Mouse (Mus musculus) CD4-positive, CD25-positive, alpha-beta regulatory T cell, adult 4 months (primary cell): ENCODE results near the gene Krt80. TPM values are rescaled to one million over a fixed set of nuclear protein-coding genes. Genes with fewer than 3 reads are reported as not detected.

Experiments used
- ATAC-seq: one replicate; pipeline ENCODE4 v1.8.0; 2017
- polyA plus RNA-seq, 2 experiments: library from polyadenylated mRNA; unstranded; fragments of 100-300 nt; shearing (Covaris generic); gene quantifications; one replicate each; pipeline ENCODE4 v1.2.1; 2017

Gene Krt80
- polyA plus RNA-seq, 2 experiments from 2014 or later: 0.22 TPM; not detected in 1

DNA sequence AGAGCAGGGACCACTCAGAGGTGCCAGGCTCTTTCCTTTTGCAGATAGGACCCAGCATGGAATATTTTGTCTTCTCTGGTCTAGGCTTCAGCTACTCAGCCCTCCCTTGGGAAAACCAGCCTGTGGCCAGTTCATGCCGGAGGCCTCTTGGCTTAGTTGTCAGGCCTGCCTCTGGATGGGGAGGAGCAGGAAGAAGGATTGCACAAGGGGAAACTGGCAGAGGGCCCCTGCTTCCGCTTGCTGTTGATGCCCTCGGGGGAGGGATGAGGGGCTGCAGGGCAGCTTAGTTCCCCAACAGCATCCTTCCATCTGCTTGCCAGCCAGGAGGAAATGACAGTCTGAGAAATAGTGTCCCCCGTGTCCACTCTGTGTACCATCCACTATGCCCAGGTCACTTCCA lies 4.9 kb upstream of the Krt80 start:
- ATAC-seq: no peak

DNA sequence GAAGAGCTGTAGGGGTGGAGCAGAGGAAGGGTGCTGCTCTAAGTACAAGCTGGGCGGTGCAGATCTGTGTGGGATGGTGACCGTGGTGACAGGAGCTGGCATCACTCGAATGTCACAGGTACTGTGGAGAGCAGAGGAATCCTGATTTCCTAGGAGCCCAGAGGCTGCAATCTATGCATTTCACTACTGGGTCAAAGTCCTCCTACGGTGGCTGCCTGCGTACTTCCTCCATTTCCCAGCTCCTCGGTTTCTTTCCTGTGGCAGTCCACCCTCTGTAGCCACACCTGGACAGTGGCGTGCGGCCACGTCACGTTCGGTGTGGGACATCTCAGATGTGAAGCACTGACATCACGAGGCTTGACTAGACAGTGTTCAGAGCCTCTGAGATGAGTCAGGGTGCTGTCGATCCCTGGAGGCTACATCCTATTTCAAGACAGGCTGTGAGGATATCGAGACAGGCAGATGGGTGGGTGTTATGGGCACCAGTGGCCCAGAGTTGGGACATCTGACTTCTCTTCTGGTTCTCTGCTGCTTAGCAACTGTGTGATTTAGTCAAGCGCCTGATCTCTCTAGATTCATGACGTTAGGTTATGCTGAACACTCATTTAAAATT lies 3.4 kb upstream of the Krt80 start:
- no peak for ATAC-seq

DNA sequence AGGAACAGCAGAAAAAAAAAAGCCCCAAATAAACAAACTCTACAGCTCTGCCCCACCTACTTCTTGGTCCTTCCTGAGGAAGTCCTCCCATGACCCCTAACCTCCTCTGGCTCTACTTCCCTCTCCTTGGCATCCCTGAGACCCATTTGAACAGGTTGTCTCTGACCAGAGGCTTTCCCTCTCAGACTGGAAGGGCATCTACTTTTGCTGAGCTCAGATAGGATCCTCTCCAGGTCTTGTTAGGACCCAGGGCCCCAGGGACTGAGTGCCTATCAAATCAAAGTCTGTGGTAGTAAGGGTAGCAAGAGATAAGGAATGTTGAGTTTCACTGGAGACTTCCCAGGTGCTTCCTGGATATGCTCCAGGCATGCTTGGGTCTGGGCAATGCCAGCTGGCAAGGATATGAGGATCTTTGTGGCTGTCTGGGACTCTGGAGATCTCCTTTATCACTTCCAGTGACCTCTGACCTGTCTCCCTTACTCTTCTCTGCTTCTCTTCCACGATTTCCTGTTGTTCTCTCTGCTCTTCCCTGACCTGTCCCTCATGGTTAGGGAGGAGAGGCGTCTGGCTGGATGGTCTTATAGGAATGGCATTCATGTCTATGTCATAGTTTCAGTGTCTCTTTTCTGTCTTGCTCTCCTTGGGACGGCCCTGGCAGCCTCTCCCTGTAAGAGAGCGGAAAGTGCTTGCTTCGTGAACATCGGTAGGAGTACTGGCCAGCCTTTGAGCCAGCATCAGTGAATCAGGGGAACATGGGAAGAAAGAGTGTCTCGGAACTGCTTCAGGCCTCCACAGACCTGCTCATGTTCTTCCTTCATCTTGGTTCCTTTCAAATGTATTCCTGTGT lies 2.4 kb upstream of the Krt80 start:
- no peak for ATAC-seq

DNA sequence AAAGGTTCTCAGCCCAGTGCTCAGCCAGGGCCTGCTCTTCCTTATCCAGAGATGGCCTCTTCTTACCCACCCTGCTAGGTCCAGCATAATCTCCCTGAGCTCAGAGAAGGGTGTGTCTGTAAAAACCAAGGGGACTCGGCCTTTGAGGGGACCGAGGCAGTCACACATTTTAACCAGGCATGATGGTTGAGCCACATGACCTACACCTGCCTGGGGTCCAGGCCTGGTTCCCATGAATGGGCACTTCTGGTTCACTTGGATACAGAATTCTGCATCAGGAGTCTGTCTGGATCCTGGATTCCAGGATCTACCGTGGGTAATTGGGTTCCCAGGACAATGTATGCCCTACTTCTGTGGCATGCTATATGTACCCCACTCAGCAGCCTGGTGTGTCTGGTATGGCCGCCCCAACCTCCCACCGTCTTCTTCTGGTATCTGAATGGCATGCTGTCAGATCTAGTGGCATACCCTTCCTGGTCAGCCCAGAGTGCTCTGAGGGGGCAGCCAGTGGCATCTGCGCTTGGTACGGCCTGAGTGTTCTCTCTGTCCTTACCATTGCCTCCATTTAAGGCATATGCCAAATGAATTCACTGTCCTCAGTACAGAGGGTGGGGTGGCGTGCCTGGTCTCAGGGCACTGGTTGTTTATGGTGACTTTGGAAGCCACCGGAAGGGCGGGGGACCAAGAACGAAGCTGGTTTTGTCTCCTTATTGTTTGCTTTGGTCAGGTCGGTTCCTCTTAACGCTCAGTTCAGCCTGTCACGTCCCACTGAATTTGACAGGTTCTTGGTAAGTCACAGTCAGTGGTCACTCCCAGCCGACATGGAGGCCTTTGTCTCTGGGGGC lies 1.4 kb upstream of the Krt80 start:
- no peak for ATAC-seq

DNA sequence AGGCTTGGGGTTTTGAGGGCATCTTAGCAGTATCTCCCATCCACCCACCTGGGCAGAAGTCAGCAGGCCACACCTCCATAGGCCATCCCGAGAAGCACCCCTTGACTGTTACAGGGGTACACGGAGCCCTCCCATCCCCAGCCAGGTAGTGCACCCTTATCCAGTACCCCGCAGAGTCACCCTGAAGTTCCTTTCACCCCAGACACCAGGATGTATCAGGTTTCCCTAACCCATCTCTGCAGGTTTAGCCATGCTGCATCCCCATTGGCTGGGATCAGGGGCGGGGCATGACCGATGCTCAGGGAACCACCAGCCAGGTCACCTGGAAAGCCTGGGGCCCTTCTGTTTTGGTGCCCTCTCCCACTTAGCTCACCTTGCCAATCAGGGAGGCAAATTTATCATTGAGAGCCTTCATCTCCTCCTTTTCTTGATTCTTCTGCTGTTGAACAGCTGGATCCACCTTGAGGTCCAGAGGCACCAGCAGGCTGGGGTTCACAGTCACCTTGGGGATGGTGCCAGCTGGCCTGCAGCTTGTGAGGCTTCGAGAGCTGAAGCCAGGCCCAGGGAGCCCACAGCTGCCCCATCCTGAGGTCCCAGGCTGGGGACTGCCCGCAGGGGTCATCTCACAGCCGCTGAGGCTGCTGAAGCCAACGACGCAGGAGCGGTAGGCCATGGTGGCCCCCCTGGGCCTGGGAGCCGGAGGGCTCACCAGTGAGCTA lies 421 bp downstream of the Krt80 start:
- no peak for ATAC-seq

DNA sequence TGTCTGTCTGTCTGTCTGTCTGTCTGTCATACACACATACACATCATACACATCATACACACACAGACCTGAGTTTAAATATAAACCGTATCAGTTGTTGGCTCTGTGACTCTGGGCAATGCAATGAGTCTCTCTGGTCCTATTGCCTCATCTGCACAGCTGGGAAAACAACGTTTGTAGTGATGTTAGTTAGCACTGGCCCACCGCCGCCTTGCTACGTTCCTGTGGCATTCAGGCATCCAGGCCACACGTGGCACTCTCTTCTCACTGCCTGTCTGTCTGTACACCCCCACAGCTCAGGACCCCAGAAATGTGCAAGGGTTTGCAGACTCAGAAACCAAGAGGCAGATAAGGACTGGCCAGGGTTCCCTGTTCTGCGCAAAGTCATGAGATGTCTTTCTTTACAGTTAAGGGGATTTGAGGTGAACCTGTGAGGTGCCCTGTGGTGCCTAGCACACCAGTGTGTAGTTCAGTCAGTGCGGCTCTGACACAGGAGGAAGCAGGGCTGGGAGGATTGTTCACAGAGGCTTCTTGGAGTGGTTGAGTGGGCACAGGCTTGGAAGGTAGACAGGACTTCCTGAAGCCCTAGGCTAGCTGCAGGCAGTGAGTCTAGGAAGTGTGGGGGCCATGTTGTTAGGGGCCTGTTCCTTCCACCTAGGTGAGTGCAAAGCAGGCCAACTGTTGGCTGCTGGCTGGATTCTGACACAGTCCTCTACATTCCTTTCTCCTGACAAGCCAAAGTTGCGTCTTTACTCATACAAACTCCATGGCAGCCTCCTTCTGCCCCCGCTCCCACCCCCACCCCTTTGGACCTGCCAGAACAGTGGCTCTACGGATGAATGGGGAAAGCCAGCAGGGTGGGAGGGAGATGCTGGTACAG lies 1.2 kb downstream of the Krt80 start:
- no peak for ATAC-seq

DNA sequence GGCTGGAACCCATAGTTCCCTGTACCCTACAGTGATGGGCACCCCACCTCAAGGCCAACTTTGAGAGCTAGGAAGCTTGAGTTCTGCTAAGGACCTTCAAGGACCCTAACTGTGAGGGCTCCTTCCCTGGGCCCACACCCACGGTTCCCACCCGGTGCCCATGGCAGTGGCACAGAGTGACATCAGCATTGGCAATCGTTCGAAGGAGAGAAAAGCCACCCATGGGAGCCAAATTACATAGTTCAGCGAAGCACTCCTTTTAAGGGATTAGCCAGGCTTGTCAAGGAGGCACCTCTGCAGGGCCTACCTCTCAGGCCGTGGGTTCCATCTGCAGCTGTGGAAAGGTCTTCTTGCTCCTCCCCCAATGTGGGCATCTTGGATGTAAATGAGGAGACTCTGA lies 1.9 kb downstream of the Krt80 start:
- no peak for ATAC-seq

DNA sequence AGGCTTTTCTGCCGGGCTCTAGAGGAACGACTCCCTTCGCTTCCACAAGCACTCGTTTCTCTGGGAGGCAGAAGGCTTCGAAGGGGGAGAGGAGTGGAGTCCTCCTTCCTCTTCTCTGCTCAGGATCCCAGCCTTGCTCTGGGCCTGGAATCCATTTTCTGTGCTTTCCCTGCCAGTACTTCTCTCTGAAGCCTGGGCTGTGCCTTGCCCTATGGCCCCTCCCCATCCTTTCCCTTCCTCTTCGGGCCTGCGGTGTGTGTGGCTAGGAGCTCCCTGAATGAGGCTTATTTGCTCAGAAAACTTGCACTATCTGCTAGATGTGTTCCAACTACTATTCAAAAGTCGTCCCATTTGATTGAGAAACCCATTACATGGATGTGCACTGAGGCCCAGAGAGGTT lies 2.5 kb downstream of the Krt80 start:
- ATAC-seq: no peak

DNA sequence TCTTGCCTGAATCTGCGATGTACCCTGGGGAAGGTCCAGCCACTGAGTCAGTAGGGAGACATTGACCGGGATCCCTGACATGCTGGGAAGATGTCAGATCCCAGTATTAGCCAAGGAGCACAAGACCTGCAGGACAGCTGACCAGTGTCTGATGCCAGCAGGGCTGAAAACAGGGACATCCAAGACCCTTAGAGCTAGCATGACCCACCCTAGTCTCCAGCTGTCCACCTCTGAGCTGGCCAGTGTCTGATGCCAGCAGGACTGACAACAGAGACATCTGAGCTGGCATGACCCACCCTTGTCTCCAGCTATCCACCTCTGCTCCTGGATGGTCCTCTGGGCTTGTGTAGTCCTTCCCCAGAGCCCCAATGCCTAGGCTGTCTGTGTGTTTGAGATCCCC lies 3.0 kb downstream of the Krt80 start:
- ATAC-seq: no peak

DNA sequence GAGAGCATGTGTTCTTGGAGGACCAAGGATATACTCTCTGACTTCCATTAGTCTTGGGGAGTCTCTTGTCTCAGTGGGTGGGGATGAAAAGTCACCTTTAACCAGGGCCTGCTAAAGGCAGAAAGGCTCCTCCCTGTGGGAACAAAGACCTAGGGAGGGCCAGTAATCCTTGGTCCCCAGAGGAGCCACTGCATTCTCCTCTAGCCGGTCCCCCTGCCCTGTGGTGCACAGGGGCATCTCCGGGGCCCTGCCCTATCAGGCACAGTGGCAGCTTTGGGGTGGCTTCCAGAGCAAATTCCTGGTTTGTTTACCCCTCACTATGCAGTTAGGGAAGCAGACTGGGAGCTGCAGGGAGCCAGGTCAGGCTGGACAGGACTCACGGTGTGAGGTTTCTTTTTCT lies 3.5 kb downstream of the Krt80 start:
- no peak for ATAC-seq

DNA sequence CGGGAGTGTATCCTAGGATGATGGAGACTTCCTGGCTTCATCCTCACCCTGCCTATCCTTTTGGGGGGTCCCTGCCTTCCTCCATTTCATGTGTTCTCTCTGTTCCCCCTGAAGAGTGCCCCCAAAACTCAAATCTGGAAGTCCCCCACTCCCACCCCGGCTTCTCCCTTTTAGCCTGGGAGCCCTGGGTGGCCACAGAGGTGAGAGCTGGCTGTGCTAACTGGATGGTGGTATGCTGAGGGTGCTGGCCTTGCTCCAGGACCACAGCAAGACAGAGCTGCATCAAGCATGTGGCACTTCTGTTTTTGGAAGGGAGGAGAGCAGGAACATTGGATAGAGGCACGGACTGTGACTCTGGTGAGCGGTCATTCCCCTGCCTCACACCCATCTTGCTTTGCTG lies 4.2 kb downstream of the Krt80 start:
- no peak for ATAC-seq

DNA sequence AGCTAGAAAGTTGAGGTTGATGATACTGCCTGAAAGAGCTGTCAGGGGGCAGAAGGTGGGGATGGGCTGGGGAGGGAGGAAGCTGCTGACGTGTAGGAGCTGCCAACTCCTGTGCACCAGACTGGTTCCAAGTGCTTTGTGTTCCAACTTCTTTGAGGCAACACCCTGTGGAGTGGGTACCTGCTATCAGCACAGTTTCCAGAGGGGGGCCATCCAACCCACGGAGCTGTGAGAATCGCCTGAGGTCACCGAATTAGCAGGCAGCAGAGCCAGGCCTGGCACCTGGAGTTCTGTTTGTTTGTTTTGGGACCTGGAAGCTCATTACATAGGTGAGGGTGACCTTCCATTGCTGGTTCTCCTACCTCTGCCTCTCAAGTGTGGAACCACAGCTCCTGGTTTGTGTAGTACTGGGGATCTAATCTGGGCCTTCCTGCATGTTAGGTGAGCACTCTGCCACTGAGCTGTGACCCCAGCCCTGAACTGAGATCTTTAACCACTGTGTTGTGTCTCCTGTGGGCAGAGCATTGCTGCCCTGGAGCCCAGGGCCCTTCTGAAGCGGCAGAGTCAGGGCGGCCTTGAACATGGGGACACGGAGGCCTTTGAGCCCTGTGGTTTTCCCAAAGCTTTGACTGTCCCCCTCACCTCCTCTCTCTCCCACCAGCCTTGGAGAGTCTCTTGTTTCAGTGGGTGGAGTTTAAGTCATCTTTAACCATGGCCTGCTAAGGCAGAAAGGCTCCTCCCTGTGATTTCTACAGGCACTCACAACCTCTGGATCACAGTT lies 4.9 kb downstream of the Krt80 start:
- ATAC-seq: no peak

DNA sequence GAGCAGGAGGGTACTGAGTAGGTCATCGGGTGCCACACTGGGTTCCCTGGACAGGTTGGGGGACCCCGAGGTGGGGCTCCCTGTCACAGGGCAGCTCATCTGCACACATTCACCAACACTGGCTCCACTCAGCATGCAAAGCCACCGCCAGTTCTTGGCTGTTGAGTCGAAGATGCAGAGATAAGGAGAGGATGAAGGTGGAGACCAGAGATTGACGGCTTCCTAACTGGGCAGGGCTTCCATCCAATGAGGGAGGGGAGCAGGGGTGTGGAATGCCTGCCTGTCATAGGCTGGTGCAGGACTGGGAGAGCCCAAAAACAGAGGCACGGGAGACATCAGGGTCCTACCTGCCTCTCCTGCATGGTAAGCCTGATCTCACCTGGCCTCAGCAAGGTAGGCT lies 5.5 kb downstream of the Krt80 start:
- ATAC-seq: no peak

DNA sequence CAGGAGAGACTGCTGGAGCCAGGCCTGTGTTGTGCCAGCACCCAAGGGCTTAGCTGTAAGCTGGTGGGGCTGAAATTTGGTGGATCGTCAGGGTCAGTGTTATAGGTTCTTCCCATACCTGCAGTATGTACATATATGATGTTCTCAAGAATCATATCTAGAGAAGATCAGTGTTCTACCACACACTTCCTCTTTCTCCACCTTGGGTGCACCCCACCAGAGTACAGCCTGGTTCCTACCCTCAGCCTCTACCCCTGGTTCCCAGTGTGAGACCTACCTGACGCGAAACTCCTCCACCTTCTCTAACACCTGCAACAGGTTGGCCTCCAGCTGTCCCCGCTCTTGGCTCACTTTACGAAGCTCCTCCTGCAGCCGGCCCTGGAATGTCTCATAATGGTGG lies 6.0 kb downstream of the Krt80 start:
- no peak for ATAC-seq

DNA sequence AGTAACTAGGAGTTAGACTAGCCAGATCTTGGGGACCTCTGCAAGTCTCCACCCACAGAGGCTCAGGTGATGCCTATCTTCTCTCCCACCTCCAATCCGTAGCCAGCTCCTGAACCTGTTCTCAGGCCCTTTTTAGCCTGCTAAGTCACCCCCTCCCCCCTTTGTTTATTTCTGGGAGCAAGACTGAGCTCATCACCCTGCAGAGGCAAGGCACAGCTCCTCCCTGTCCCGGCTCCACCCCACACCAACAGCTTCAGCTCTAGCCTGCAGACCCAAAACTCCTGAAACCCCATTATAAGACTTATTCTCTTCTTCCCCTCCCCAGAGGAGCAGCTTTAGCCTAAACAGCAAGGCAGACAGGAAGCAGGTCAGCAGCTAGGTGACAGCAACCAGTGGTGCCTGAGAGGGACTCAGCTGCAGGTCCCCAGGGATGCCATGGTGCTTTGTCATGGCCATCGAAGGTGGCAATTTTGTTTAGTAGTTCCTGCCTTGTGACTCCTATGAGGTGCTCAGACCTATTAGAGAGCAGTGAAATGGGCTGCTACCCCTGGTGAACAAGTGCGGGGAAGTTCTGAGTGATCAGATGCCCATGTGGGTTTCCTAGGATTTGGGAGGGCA lies 7.5 kb downstream of the Krt80 start:
- no peak for ATAC-seq

DNA sequence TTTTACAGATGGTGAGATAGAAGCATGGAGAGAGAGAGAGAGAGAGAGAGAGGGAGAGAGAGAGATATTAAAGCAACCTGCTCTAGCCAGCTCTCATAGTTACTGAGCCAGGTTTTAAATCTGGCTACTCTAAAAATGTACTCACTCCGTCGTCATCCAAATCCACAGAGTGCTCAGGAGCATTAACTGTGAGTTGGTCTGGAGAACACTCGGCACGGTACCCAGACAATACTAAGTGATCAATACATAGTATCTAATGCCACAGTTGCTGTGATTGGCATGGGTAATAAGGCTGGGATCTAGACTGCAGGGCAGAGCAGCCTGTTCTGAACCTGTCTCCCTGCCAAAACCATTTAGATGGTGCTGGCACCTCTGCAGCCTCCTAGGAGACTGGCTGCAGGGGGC lies 14.6 kb downstream of the Krt80 start:
- no peak for ATAC-seq

DNA sequence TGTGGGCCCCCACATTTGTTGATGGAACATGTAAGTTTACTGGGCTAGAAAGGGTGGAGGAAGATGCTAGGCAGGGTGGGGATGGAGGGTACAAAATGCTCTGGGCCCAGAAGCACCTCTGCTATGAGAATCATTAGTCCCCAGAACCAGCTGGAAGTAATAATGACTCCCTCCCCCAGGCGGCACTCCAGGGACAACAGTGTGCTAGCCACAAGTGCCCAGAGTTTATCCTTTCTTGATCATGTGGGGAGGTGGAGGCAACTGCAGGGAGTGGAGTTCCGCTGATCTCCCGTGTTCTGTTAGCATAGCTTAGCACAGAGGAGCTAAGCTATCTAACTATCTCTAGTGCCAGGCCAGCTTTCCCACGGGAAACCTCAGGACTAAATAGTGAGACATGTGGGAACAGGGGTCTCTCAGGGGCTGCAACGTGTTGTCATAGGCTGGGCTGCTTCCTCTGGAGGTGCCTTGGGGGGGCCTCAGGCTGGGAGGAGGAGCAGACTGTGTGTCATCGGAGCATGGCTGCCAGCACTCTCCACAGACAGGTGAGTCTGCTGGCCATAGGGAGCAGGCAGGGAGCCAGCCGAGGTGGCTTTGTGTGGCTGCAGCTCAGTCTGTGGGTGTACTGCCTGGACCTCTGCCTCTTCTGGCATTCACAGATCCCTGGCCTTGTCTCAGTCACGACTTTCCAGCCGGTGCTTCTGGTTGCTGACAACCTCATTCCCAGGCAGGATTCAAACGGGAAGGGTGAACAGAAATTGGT lies 17.1 kb downstream of the Krt80 start:
- ATAC-seq: no peak

DNA sequence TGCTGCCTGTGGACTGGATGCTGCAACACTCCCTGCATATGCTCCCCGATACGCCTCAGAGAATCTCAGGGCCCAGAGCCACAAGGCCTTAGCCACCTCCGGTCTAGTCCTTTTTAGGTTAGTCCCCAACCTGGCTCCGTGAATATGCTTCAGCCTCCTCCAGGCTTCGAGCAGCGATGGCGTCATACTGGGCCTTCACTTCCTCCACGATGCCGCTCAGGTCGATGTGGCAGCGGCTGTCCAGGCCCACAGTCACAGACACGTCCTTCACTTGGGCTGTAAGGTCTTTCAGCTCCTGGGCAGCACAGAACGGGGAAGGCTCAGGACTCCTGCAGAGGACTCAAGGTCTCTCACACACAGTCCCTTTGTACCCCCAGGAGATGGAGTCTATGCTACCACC lies 17.9 kb downstream of the Krt80 start:
- no peak for ATAC-seq

DNA sequence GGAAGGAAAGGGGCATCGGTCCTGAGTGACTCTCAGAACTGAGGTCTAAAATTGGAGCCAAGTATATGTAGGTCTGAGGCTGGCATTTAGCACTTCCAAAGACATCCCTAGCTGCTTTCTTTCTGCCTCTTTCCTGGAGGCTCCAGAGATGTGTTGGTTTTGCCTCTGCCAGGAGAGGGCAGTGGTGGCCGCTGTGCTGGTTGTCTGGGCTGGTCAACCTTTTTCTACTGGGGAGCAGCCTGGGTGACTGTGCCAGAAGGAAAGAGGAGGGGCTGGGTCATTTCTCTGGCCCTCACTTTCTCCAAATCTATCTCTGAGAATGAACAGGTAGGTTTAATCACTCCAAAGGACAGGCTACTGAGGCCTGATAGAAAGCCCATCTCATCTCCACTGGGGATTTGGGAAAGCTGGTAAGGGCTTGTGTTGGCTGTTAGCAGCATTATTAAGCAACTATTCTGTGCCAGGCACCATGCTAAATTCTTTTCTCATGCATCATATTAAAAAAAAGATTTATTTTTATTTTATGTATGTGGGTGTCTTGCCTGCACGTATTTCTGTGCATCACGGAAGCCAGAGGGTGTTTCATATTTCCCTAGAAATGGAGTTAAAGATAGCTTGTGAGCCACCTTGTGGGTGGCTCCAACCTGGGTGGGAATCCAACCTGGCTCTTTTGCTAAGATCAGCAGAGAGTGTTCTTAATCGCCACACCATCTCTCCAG lies 28.0 kb downstream of the Krt80 start:
- ATAC-seq: no peak
